Mouse (Mus musculus): Measurements from ENCODE around the gene Ntm. TPM values are rescaled to one million over a fixed set of nuclear protein-coding genes. Genes with fewer than 3 reads are reported as not detected.

Gene Ntm
- total RNA-seq (2021): under 1 TPM; 0.33 to 0.95 TPM
- long read RNA-seq, experiment 1: 0 reads
- long read RNA-seq, experiment 2: 0 reads

DNA sequence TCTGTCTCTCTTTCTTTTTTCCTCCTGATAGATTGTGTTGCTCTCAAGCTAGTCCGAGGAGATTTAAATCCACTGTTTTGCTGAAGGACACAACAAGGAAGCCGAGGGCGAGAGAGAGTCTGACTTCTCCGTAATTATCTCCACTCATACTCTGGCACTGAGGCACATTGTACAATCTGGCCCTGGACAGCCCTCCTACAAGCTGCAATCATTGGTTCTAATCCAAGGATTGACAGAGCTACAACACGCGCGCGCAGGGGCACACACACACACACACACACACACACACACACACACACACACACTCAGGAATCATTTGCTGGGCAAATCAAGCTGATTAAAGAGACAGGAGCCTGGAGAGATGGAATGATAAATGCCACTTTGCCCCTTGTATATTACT lies at the start of gene Ntm:
Gene Ntm (minus strand): TSS at position 164 of the 400 bp plus-strand sequence.
- peak; percentile 32 for DNase-seq
- TF ChIP-seq CTCF (IDR thresholded peaks at IDR 0.05): no peak
- intact Hi-C loops (cut with DNase I): no loop called here
- H3K27ac ChIP-seq: no peak within 1 kb of the TSS
- H3K4me3 ChIP-seq: peak within 1 kb of the TSS; percentile 67

- TF ChIP-seq CTCF (IDR thresholded peaks at IDR 0.05): no peak
- no peak overlapping the region for H3K27ac ChIP-seq
- no peak overlapping the region for H3K4me3 ChIP-seq
- intact Hi-C loops (cut with DNase I): no loop called here
- no peak for DNase-seq
These were observed 42.8 kb upstream of the Ntm start for GRCm38 (mm10) chr9:30005701-30006100.

DNA sequence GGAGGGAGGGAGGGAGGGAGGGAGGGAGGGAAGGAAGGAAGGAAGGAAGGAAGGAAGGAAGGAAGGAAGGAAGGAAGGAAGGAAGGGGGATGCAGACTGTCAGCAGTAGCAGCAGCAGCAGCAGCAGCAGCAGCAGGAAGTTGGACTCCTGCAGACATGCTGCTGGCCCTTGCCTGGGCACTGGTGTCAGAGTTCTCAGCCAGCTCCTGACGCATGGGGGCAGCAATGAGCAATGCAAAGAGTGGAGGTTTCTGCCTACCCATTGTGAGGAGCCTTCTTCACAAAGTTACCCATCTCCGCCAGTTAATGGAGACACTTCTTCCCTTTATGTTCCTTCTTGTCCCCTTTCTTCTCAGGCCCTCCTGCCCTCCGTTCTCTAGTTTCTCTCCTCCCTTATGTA lies 40.7 kb upstream of the Ntm start:
- TF ChIP-seq CTCF (IDR thresholded peaks at IDR 0.05): peak; percentile 72
- Histone ChIP-seq H3K27ac (no peak overlapping the region), H3K4me3 (no peak overlapping the region)
- intact Hi-C loops (cut with DNase I): loop anchor here (1.0 to 5.0 kb wide), 3 partner anchors 134 to 341 kb away; no protein-coding TSS in a partner anchor
- peak; percentile 69 for DNase-seq

DNA sequence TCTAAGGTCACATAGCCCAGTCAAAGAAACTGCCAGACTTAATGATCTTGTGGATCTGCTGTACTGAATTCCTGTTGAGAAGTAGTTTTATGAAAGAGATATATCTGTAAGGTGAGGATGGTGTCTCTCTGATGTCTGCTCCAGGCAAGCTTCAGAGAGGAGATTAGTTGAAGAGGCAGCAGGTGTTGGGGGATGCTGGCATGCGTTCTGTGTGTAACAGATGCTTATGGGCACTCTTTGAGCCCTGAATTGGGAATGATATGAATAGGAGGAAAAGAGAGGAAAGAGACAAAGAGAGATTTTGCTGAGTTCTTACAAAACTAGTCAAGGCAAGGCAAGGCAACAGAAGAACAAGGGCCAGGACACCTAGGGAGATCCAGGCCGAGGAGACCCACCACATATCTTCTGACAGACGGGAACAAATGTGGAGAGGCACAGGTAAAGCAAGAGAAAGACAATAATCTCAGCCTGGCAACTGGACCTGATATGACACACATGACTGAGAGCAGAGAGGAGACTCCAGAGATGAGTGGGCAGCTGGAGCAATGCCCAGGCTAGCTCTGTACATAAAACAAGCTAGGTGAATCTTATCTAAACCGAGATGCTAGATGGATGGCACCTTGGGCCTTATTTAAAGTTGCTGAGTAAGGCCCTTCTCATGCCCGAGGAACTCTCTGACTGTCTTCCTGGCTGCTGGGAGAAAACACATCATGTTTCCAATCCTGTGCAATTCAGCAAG lies 18.4 kb upstream of the Ntm start:
- no peak for TF ChIP-seq CTCF (IDR thresholded peaks at IDR 0.05)
- intact Hi-C loops (cut with DNase I): no loop called here

DNA sequence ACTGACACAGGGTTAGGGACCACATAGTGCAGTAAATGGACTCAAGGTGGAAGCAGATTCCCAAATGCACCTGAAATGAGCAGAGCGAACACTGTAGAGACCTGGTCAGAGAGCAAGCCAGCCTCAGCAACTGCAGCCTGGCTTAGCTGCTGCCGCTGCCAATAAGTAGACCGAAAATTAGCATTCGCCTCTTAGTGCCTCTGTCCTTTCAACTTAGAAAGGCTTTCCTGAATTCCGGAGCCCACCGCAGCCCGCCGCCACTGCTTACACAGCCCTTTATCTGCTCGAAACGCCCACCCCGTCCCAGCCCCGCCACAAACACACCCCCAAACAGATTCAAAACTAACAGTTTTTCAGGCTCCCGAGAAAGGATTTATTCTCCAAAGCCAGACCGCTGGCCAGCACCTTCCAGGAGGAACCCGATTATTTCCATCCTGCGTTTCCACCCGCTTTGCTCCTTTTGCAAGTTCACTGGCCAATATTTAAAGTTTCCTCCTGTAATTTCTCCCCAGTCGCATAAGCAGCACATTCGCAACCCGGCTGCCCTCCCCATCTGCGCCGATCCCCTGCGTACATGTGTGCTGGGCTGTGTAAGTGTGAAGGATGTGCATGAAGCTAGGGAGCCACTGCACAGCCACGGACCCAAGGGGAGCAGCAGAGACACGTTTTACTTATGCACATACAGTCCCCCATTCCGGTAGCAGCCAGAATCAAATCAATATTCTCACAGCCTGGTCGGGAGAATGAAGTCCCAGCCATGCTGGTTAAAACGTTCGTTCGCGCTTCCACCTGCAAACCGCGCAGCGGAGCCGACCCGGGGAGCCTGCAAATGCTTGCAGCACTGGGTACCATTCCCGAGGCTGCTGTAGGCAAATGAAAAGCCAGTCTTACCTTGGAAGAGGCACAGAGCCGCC lies 730 bp downstream of the Ntm start:
- TF ChIP-seq CTCF (IDR thresholded peaks at IDR 0.05): no peak

More for the DNA sequence above, 18.4 kb upstream of the Ntm start:
- DNase-seq: no peak
- H3K4me3 ChIP-seq: no peak overlapping the region
- H3K27ac ChIP-seq: no peak overlapping the region

GRCm38 (mm10) chr9:29961512-29961911 lies 1.4 kb downstream of the Ntm start:
- H3K4me3 ChIP-seq: peak overlapping the region; percentile 67; the same call in 1 of the 2 replicates
- H3K27ac ChIP-seq: no peak overlapping the region
- intact Hi-C loops (cut with DNase I): no loop called here
- no peak for TF ChIP-seq CTCF (IDR thresholded peaks at IDR 0.05)
- DNase-seq: no peak

More for the DNA sequence above, 730 bp downstream of the Ntm start:
- DNase-seq: no peak
- Histone ChIP-seq H3K27ac (no peak overlapping the region), H3K4me3 (peak overlapping the region; percentile 67)
- intact Hi-C loops (cut with DNase I): no loop called here

DNA sequence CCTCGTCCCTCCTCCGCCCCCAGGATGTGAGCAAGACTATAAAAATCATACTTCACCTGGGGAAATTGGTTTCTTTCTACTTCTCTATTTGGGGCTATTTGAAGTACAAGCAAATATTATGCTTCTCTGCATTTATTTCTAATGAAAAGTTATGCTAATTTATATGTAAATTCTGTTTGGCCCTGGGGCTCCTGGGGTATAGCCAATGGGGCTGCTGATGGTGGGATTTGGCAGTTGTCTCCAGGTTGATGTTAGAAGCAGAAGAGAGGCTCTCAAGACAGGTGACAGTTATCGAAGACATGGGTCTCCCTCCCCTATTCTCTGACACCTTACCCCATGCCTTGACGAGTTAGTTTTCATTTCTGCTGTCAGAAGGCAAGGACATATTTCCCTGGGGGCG lies 2.2 kb downstream of the Ntm start:
- Histone ChIP-seq H3K4me3 (no peak overlapping the region), H3K27ac (no peak overlapping the region)
- intact Hi-C loops (cut with DNase I): no loop called here
- DNase-seq: no peak
- TF ChIP-seq CTCF (IDR thresholded peaks at IDR 0.05): no peak

DNA sequence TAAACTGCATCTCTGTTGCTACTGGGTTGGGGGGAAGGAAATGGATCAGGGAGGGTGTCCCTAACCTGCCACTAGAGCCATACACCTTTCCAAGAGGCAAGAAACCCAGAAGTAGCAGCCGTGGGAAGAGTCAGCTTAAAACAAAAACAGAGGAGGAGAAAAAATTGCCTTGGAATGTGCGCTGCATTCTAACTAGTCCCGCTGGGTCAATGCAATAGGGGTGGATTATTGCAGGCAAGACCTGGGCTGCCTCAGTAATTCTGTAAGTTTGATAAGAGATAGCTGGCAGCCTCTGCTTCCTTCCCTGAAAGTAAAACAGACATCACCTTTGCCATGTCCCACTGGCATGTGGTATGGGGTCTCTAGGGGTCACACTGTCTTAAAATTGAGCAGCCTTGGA lies 2.7 kb downstream of the Ntm start:
- intact Hi-C loops (cut with DNase I): no loop called here
- DNase-seq: no peak
- no peak overlapping the region for H3K4me3 ChIP-seq
- H3K27ac ChIP-seq: no peak overlapping the region
- no peak for TF ChIP-seq CTCF (IDR thresholded peaks at IDR 0.05)

- TF ChIP-seq CTCF (IDR thresholded peaks at IDR 0.05): no peak
- DNase-seq: no peak
- no peak overlapping the region for H3K27ac ChIP-seq
- intact Hi-C loops (cut with DNase I): no loop called here
- no peak overlapping the region for H3K4me3 ChIP-seq
These were observed 6.0 kb downstream of the Ntm start for GRCm38 (mm10) chr9:29956936-29957335.

- intact Hi-C loops (cut with DNase I): no loop called here
- Histone ChIP-seq H3K4me3 (no peak overlapping the region), H3K27ac (no peak overlapping the region)
- DNase-seq: no peak
- TF ChIP-seq CTCF (IDR thresholded peaks at IDR 0.05): no peak
These were observed 8.9 kb downstream of the Ntm start for GRCm38 (mm10) chr9:29954031-29954430.

DNA sequence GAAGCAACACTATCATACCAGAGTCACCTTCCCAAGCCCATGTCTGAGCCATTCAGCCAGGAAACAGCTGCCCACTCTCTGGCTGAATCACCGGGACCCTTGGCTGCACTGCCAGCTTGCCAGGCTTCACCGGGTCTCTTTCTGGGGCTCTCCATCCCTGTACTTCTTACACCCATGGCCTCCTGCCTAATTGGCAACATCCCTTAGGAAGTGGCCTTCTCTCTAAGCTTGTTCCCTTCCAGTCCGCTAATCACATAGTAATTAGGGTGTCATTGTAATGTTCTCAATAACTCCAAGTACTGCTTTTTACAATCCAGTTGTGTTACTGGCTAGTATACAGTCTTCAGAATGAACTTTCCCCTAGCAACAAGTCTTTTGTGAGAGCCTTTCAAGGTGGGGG lies 13.9 kb downstream of the Ntm start:
- Histone ChIP-seq H3K4me3 (no peak overlapping the region), H3K27ac (no peak overlapping the region)
- DNase-seq: no peak
- intact Hi-C loops (cut with DNase I): no loop called here
- no peak for TF ChIP-seq CTCF (IDR thresholded peaks at IDR 0.05)

DNA sequence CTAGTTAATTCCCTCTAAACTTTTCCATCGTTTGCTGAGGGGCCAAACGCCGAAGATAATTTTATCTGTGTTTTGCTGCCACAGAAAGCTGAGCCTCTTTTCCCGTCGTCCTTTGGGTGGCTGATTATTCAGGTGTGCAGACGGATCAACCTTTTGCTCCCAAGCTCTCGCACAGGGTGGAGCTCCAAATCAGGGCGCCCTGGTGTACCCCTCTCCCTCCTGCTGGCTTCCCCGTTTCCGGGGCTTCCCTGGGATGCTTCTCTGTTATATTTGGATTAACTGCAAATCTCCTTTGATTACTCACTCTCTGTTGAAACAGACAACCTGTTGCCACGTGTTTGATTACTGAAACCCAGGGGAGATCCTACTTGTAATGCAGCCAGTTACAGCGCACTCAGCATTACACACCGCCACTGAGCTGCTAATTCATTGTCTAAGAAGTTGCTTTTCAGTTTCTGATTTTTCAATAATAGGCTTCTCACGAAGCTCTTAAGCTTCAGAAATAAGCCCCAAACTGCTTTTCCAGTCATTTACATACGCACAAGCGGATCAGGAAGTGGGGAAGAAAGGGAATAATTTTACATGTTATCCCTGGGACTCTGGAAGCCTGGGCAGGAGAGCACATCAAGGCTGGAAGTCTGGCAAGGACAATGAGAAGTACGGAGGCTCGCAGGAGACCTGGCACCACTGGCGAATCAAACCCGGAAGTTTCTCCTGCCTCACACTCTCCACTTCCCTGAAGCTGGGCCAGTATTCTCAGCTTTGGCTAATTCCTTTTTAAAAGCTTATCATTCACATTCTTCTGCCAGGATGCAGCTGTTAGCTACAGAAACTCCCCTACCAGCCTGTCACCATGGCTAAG lies 19.5 kb downstream of the Ntm start:
- H3K4me3 ChIP-seq: 0 out of 2 replicates have a peak overlapping the region, but pooled peaks have one; percentile 9
- intact Hi-C loops (cut with DNase I): no loop called here
- no peak overlapping the region for H3K27ac ChIP-seq
- TF ChIP-seq CTCF (IDR thresholded peaks at IDR 0.05): no peak
- DNase-seq: no peak
